ENCODE assay signal across 24 mouse cellular contexts in the genomic region with DNA sequence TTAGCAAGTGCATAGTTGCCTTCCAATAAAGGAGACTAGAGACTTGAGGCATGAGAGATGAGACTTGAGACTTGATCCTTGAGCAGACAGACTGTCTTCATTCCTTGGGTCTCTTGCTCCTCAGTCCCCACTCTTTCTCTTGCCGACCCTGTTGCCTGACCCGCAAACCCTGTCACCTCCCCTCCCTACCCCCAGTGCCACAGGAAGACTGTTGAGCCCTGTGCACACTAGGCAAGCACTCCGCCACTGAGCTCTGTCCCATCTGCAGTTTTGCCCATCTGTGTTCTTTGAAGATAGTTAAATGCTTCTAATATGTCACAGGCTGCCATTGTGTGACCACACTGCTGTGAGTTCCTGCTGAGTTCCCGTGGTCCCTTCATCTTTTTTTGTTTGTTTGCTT. TPM values are rescaled to one million over a fixed set of nuclear protein-coding genes. Genes with fewer than 3 reads are reported as not detected.
"Had no signal": no experiment of that assay in that cellular context is flagged by ENCODE, and none has a peak within 500 bp of the region (broad histone marks: within the 10 kb centered on the region; RNA-seq: fewer than 3 reads in every experiment).

No protein-coding gene starts in this region.

- DNase-seq: gastrocnemius, postnatal 25 days; heart, adult 18-20 months; heart, postnatal 14 days; heart, postnatal 36 days; kidney, adult 18-20 months; kidney, adult 8-10 months; kidney, postnatal 10 days; kidney, postnatal 25 days; kidney, postnatal 4 days; liver had no signal

- H3K36me3 ChIP-seq: heart, embryonic 13.5 days; heart, embryonic 15.5 days; hindbrain, embryonic 13.5 days; hindbrain, embryonic 15.5 days; intestine, embryonic 15.5 days; limb, embryonic 10.5 days; limb, embryonic 12.5 days had no signal

- H3K27me3 ChIP-seq: heart, embryonic 13.5 days; heart, embryonic 15.5 days; hindbrain, embryonic 13.5 days; hindbrain, embryonic 15.5 days; intestine, embryonic 15.5 days; limb, embryonic 12.5 days had no signal

- H3K4me1 ChIP-seq: heart, embryonic 13.5 days; heart, embryonic 15.5 days; hindbrain, embryonic 13.5 days; hindbrain, embryonic 15.5 days; intestine, embryonic 15.5 days; limb, embryonic 10.5 days; limb, embryonic 12.5 days had no signal

- ATAC-seq: forebrain, postnatal 0 days; hindbrain, postnatal 0 days; intestine, embryonic 15.5 days; intestine, postnatal 0 days had no signal

- H3K4me3 ChIP-seq: heart, embryonic 13.5 days; heart, embryonic 15.5 days; hindbrain, embryonic 13.5 days; hindbrain, embryonic 15.5 days; intestine, embryonic 15.5 days; layer of hippocampus, adult 2 months; left cerebral cortex, adult 2 months; limb, embryonic 10.5 days; limb, embryonic 12.5 days had no signal

- H3K27ac ChIP-seq: heart, embryonic 13.5 days; heart, embryonic 15.5 days; hindbrain, embryonic 13.5 days; hindbrain, embryonic 15.5 days; hindbrain, postnatal 0 days; intestine, embryonic 15.5 days; layer of hippocampus, adult 2 months; left cerebral cortex, adult 2 months; limb, embryonic 10.5 days; limb, embryonic 12.5 days had no signal

RNA-seq across cellular contexts. Expression of gene Dnah14, which starts 23.0 kb away (rescaled TPM):
- total RNA-seq: gastrocnemius, adult 8-10 months; heart, adult 18-20 months; heart, adult 8-10 months; heart, postnatal 36 days had no signal
